Mouse (Mus musculus) retina, adult 2 months (tissue): ENCODE measurements around the gene Olfr55.
"Not testable (repeated sequence)": the region's sequence is repeated elsewhere in the genome, so short reads cannot be mapped to it uniquely, and the experiment has no call there.

Experiments used
- DNase-seq: peaks from one replicate; pipeline ENCODE4 v3.0.0-alpha.2; 2012; ENCODE audit warnings: low read depth, low spot score

Gene Olfr55

DNA sequence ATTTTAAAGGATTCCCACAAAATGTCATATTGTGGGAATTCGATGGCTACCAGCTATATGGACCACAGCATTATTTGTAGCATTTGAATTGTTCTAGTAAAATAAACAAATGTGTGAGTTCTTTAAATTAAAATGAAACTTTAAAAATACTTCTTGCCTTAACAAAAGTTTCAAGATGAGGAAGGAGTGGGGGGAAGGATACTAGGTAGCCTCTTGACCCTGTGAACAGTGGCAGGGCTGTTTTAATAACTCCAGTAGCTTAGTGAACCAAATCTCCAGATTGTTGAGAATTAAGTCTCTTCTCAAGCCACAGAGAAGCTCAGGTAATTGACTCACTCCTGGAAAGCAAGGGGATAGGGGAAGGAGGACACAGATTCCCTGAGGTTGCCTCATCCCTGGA, at the start of gene Olfr55:
Gene Olfr55, plus strand, starts transcription at position 301 of the 400 bp plus-strand sequence.
- not testable (repeated sequence) for DNase-seq

DNA sequence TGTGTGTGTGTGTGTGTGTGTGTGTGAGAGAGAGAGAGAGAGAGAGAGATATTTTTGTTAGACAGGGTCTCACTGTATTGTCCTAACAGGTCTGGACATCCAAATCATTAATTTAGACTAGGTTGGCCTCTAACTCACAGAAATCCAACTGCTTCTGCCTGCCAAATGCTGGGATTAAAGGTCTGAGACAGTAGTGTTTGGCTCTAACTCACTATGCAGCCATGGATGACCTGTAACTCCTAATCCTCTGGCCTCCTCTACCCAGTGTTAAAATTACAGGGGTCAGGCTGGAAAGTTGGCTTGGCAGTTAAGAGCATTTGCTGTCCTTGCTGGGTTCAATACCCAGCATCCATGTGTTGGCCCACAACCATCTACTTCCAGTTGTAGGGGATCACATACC, 43.7 kb upstream of the Olfr55 start:
- DNase-seq = no peak

DNA sequence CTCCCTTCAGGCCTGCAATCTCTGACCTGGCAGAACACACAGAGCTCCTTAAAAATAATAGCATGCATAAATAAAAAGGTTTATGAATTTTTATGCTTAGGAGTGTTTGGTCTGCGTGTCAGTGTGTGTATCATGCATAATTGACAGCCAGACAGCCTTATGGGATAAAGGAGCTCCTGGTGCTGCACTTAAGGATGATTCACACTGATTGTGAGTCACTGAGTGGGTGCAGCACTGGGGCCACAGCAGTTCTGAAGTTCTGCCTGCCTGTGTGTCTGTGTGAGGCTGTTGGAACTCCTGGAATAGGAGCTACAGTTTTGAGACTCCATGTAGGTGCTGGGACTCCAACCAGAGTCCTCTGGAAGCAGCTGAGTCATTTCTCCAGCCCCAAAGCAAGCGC, 42.0 kb upstream of the Olfr55 start:
- DNase-seq = no peak

DNA sequence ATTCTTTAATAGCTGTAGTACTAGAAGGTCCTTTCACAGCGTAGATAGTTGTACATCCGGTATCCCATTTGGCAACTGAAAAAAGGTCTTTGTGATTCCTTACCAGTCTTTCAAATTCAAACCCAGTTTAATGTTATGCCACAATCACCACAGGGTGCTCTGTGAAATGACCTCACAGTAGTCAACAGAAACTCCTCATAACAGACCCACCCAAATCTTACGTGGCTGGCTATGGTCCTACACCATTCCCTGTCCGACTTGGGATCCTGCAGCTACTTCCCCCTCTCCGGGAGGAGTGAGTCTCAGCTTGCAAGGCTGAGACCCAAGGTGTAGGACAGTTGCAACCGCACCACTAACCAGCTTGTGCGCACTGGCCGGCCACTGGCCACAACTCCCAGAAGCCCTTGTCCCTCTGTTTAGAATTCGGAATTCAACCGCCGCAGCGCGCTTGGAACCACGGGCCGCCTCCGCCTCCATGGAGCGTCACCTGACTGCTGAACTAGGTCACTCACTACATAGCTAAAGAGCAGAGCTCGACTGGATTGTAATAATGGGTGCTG, 28.9 kb upstream of the Olfr55 start, which contains the start of gene Morc2b:
Gene Morc2b, minus strand, starts transcription at position 423 of the 560 bp plus-strand sequence.
- DNase-seq = no peak

DNA sequence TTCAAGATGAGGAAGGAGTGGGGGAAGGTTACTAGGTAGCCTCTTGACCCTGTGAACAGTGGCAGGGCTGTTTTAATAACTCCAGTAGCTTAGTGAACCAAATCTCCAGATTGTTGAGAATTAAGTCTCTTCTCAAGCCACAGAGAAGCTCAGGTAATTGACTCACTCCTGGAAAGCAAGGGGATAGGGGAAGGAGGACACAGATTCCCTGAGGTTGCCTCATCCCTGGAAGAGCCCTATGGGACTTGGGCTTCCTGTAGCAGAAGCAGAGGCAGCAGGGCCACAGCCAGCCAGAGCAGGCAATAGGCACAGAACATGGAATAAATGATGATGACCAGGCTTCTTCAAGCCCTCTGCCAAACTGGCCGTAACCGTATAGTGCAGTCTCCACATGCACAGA, 22.8 kb downstream of the Olfr55 start, which contains the start of gene Olfr239:
Gene Olfr239, plus strand, starts transcription at position 301 of the 400 bp plus-strand sequence.
- DNase-seq = not testable (repeated sequence)

DNA sequence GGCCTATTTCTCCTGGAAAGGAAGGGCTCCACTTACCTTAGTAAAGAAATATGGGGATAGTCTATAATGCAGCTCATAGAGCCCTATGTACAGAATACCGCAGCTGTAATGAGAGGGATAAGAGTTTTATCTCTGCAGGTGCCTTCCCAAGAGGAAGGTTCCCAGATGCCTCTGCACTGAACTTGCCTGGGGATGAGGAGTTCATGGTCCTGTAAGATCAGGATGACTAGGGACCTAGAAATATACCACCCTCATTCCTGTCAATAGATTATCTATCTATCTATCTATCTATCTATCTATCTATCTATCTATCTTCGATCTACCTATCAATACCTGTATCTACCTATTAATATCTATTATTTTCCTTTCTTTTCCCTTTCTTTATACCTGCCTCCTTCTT, 53.3 kb downstream of the Olfr55 start, which contains the start of gene Olfr1564:
Gene Olfr1564, minus strand, starts transcription at position 101 of the 400 bp plus-strand sequence.
- no peak for DNase-seq
